Mouse (Mus musculus): ENCODE results near the gene Pdha1.

The Pdha1 gene

DNA sequence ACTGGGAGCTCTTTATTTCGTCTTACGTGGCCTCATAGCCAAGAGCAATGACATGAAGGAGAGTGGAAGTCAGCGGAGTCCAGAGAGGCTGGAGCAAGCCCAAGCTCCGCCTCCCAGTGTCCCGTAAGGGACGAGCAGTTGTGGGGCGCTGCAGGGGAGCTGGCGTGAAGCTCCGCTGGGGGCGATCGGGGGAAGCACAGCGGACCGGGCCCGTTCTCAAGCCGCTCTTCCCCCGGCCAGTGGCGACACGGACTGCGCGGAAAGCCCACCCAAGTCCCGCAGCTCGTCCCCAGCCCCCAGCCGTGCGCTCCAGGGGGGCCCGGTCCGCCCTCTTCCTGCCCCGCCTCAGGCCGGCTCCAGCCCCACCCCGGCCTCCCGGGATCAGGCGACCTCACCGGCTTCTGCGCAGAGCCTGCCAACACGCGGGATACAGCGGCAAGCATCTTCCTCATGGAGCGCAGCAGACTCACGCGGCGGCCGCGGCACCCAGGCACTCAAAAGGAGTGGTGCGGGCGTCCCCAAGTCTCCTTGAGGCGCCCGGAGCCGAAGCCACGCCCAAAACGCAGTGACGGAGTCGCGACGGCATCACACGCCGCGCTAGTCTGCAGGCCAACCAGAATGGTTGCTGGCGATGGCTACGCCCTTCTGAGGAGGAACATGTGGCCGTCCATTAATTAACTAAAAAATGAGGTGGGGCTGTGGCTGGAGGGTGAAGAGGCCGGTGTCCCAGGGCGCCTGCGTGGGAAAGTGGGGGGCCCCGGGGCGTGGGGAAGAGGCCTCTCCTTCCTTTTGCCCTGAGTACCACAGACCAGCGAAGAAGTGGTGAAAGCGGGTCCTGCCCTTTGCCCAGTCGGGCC lies at the start of gene Pdha1:
Gene Pdha1, minus strand, starts transcription at position 553 of the 857 bp plus-strand sequence.
- DNase-seq (ENCODE audit: low spot score): peak; percentile 82

DNA sequence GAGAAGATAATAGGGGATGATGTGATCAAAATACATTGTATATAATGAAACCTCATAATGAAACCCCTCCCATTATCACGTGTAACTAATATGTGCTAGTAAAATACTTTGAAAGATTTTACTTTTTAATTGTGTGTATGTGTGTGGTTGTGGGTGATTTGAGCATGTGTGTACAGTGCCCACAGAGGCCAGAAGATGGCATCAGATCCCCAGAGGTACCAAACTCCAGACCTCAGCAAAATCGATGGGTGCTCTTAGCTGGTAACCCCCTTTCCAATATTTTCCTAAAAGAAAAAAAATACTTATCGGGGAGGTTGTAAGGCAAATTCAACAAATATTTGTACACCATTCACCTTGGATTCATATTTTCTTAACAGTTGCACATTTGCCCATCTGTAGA lies 40.8 kb upstream of the Pdha1 start:
- DNase-seq (ENCODE audit: low spot score): no peak

DNA sequence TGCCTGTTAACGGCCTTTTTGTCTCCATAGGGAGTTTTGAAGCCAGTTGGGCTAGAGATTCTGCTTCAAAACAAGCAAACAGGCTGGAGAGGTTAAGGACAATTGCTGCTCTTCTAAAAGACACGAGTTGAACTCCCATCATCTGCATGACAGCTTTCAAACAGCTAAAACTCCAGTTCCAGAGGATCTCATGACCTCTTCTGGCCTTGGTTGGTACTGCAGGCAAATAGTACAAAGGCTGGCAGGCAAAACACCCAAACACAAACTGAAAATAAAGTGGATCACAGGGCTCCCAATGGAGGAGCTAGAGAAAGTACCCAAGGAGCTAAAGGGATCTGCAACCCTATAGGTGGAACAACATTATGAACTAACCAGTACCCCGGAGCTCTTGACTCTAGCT lies 31.9 kb upstream of the Pdha1 start:
- peak; percentile 64 for DNase-seq (ENCODE audit: low spot score)

DNA sequence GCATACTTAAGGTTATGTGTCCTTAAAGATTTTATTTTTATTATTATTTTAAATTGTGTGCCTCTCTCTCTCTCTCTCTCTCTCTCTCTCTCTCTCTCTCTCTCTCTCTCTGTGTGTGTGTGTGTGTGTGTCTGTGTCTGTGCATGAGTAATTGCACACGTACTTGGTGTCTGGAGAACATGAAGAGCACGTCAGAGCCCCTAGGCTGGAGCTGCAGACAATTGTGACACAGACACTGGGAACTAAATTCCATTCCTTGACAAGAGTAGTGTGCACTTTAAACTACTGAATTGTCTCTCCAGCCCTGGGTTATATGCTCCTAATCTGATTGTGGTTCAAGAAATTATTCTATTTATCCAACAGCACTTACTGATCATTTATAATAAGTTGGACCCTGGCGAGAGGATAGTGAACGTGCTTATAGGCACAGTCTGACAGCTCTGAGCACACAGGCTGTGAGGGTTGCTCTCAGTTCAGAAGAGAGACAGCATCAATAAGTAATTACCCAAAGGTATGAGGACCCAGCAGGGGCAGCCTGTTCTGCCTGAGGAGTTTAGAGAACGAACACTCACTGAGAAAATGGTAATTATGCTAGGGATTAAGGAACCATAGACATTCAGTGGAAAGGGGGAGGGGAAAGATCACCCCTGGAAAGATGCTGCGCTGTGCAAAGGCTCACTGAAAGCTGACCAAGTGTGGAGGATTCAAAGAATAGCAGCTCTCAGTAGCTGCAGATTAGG lies 28.2 kb upstream of the Pdha1 start:
- DNase-seq (ENCODE audit: low spot score): no peak

DNA sequence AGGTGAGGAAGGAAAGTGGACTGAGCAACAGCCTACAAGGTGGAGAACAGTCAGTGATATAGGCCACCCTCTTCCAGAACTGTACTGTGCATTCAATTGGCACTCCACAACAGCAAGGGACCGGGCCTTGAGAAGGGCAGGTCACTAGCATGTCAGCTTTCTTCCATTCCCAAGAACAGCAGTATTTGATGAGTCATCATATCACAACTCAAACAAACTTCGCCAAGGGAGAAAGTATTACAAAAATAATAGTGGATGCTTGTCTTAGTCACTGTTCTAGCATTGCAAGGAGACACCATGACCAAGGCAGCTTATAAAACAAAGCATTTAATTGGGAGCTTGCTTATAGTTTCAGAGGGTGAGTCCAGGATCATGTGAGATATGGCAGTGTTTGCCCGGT lies 26.0 kb upstream of the Pdha1 start:
- no peak for DNase-seq (ENCODE audit: low spot score)

DNA sequence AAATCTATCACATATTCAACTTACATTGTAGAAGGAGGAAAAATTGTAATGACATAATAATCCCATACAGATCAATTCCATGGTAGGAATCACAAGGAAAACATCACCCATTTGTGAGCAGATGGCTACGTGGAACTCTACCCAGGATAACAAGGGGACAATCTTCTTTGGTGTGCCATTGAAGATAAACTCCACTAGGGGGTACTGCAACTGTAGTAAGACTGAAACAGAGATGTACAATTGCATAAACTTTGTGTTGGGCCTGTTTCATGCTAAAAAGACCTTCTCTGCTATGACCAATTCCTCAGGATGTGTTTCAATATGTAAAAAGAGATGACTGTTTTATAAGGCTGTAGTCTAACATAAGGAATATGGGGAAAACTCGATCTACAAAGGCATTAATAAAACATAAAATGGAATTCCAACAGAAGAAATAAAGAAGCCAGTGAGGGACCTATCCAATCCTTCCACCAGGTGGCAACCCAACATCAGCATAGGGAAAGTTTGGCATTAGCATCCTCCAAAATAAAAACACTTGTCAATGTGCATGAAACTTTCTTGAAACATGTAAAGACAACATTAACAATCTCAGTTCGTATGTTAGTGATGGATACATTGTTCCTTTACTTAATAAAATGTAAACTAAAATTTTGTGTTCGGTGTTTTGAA lies 15.1 kb upstream of the Pdha1 start:
- peak; percentile 4 for DNase-seq (ENCODE audit: low spot score)

DNA sequence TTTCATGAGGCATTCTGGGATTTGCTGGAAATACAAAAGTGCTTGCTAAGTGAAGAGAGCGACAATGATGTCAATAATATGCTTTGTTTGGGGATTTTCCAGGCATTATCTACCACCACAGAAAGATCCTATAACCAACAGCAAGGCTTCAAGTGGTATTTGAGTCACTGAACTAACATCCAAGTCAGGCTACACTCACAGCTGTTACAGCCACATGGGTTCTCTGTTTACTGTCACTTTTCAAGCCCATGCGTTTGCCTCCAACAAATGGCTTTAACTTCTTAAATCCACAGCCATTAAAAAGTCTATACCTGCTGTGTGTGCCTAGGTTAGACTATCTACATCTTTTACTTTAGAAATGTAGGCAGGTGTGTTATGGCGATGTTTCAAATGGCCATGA lies 10.6 kb upstream of the Pdha1 start:
- no peak for DNase-seq (ENCODE audit: low spot score)

DNA sequence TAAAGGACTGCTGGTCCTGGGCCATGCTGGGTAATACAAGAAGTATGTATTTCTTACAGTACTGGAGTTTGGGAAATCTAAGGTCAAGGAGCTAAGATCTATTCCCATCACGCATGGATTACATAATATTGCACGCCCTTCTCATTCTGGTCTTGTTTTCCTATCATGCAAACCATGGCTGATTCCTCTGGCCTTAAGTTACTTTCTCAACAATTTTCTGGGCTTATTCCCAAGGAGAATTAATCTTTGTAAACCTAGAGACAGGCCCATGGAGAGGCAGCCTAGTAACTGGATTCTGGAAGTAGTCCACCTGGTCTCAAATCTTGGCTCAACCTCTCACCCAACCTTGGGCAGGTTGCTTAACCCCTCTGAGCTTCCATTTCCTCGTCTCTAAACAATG lies 9.2 kb upstream of the Pdha1 start:
- no peak for DNase-seq (ENCODE audit: low spot score)

DNA sequence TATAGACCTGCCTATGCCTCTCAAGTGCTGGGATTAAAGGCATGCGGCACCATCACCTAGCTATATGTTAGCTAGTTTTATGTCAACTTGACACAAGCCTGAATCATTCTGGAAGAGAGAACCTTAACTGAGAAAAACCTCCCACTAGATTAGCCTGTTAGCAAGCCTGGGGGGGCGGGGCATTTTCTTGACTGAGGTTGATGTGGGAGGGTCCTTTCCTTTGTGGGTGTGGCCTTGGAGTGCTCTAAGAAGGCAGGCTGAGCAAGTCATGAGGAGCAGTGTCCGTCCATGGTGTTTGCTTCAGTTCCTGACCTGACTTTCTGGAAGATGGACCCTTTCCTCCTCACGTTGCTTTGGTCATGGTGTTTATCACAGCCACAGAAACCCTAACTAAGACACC lies 8.6 kb upstream of the Pdha1 start:
- no peak for DNase-seq (ENCODE audit: low spot score)

DNA sequence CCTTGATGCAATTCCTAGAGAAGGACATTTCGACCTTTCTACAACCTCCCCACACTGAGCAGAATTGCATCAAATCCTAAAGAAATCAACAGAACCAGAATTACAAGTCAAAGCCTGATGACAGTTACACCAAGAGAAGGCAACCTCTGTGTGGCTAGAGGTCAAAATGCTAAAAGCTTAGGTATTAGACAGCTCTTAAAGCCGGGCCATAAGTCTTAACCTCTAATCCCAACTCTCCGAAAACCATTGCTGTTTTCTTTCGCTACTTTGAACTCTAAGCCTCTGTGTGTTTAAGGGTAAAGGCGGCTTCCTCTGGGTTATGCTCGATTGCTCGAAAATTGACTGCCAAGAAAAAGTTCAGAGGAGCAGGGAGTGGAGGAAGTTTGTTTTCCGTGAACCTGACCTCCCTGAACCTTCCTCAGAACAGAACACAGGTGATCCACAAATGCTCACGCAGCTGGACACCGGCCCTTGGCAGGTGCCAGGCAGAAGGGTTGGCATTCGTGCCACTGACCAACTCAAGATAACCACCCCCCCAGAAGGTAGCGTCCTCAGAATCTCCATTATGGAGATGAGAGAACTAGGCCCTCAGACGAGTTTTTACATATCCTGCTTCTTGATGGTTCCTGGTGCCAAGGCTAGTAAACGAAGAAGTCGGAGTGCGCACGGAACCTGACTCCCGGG lies 894 bp downstream of the Pdha1 start:
- no peak for DNase-seq (ENCODE audit: low spot score)

DNA sequence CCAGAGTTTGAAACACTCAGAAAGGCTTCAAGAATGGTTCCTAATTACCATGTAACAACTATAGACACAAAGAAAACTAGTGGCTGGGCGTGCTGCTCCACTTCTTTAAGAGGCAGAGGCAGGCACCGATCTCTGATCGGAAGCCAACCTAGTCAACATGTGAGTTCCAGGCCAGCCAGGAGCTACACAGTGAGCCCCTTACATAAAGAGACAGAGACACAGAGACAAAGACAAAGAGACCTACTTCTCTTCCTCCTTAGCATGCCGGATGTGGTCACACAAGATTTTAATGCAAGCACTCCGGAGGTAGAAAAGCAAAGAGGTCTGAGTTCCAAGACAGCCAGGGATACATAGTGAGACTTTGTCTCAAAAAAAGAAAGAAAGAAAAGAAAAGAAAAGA lies 2.1 kb downstream of the Pdha1 start:
- DNase-seq (ENCODE audit: low spot score): no peak

DNA sequence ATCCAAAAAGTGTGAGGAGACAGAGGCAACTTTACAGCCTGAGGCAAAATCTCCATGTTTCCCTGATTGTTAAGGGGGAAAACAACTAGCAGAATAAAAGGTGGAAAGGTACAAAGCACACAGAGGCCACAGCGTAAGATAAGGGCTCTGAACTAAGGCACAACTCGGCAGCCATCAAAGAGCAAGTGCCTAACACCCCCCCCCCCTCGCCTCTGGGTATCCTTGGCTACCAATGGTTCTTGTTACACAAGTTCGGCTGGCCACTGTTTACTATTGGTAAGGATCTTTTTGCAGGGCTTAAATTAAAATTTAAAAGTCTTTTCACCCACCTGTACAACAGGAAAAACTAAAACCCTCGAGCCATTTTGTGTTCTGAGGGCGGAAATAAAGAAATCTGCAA lies 2.5 kb downstream of the Pdha1 start:
- no peak for DNase-seq (ENCODE audit: low spot score)

DNA sequence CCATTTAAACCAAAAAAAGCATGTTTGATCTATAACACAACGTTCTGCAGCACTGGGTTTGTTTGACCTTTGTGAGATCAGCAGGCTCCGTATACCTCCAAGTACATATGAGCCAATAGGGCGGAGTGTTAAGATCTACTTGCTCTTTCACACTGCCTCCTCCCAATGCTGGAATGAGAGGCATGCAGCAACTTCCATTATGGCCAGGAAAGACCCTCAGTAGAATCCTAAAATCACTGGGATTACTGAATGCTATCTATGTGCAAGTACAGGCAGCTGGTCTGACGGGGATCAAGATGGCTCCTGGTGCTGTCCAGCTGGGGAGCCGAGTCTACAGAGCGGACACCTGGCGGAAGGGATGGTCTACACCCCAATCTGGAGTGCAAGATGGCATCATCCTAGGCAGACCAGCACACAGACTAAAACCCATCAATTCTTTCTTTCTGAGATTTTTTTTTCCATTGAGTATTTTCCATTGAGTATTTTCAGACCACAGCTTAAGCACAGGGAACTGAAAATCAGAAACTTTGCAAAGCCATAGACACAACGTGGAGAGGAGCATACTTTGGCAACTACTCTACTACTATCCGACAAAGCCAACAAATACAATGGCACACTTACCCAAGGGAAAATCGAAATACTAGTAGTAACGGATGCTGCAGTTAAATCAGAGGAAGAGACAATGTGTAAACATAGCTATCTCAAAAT lies 3.9 kb downstream of the Pdha1 start:
- DNase-seq (ENCODE audit: low spot score): no peak

DNA sequence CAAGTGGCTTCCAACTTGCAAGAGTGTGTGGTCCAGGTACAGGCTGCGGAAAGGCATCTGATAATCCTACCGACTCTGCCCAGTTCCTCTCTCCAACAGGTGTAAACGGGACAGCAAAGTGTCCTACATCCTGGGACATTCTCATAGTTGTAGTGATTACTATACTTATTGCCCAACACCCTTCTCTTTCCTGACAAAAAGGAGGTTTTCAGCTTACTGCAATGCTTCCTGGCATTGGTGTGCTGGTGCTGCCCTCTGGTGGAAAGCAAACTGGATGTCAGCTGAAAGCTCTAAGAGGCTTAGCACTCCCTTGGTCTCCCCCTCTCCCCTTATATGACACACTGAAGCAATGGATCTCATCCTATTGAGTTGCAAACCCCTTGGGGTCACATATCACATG lies 21.6 kb downstream of the Pdha1 start:
- peak; percentile 36 for DNase-seq (ENCODE audit: low spot score)

DNA sequence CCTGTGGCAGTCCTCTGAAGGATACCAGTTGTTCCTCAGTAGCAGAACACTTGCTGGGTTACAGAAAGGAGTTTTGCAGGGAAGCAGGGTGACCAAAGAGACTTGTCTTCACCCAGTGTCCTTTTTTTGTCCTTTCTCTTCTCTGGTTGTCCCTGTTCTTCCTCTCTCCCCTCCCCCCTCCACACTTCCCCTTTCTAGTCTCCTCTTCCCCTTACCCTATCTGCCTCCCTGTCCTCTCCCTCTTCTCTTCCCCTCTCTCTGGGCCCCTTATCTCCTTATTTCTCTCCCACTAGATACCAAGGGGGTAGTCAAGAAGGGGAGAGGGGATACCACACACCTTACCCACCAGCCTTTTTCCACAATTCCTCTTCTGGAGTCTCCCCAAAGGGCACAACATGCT lies 22.1 kb downstream of the Pdha1 start:
- DNase-seq (ENCODE audit: low spot score): no peak

DNA sequence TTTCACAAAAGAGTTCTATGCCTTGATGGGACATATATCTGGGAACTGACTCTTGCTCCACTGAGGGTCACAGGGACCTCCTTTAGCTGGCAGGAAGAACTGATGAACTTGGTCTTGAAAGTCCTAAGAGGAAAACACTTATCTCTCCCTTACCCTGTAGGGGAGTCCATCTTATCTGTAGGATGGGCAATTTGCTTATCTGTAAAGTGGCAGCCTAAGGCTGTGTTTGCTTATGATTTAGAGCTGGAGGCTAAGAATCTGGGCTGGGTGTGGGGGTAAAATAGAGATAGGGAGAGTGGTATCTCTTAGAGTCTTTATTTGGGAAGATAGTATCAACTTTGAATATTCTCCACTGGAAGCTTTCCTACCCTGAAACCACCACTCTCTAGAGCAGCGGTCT lies 24.4 kb downstream of the Pdha1 start:
- DNase-seq (ENCODE audit: low spot score): no peak

DNA sequence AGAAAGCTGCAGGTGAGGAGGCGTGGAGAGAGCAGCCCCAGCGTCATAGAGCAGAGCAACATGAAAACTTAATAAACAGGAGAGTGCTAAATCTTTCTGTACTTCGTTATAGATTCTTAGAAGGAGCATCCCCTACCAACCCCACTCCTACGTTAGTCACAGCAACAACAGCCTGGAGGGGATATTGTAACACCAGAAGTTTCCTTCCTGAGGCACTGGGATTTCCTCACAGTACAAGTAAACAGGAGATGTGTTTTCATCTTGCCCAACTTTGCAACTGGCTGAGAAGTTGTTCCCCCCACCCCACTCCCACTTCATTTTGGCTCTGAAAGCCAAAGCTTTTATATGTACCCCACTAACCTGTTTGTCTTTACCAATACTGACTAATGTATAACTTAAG lies 30.4 kb downstream of the Pdha1 start:
- no peak for DNase-seq (ENCODE audit: low spot score)

DNA sequence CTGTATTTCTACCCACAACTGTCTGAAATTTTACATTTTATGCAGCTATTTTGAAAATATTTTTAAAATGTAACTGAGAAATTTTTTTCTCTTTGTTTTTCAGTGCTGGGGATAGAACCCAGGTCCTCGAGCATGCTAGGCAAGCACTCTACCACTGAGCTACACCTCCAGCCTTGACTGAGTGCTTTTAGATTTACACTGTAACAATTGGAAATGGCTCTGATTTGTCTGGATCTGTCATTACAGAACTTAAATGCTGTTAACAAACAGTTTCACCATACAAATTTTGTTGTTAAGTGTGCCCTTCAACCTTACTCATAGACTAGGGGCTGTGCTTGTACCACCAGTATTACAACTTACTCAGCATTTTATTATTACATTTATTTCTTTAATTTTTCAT lies 46.2 kb downstream of the Pdha1 start:
- DNase-seq (ENCODE audit: low spot score): no peak

All from layer of hippocampus, adult 11-12 months (tissue).